Mouse (Mus musculus) E14TG2a.4 (cell line): Measurements from ENCODE around the gene 2310011J03Rik.

ENCODE experiments used
- CTCF ChIP-seq: conservative IDR thresholded peaks from 2 replicates; pipeline ENCODE4 v1.5.1; 2014; ENCODE audit warnings: low read length
- NANOG ChIP-seq: IDR thresholded peaks from 2 replicates; pipeline ENCODE4 v1.6.1; 2014; ENCODE audit warnings: borderline replicate concordance, low read length, mixed read lengths

- TF ChIP-seq CTCF (no peak), NANOG (no peak)
Measured at GRCm38 (mm10) chr10:80368392-80368791, 48.1 kb upstream of the 2310011J03Rik start.
